Mouse (Mus musculus): ENCODE measurements at regions not wholly inside any gene's neighbourhood (a gene's known extent, or its start where the extent isn't known, plus 50 kb on each side); places are given as distances from the start of the nearest gene placed in this dataset.

GRCm38 (mm10) chr6:100437980-100438379 lies 150.7 kb upstream of the Rybp start:
- no peak for ATAC-seq (replicated peaks in 1 of 2; ENCODE audit: insufficient read depth in 1 of 2, low FRiP score in 2 of 2, low TSS enrichment in 1 of 2, low read depth in 1 of 2, poor library complexity in 2 of 2, severe bottlenecking in 2 of 2)

GRCm38 (mm10) chr6:100436507-100436906 lies 149.2 kb upstream of the Rybp start:
- ATAC-seq (replicated peaks in 1 of 2; ENCODE audit: insufficient read depth in 1 of 2, low FRiP score in 2 of 2, low TSS enrichment in 1 of 2, low read depth in 1 of 2, poor library complexity in 2 of 2, severe bottlenecking in 2 of 2) = no peak

GRCm38 (mm10) chr6:100435222-100435621 lies 147.9 kb upstream of the Rybp start:
- ATAC-seq (replicated peaks in 1 of 2; ENCODE audit: insufficient read depth in 1 of 2, low FRiP score in 2 of 2, low TSS enrichment in 1 of 2, low read depth in 1 of 2, poor library complexity in 2 of 2, severe bottlenecking in 2 of 2) = peak; percentile 43 to 49; a peak in 2 of 4 replicates

- ATAC-seq (replicated peaks in 1 of 2; ENCODE audit: insufficient read depth in 1 of 2, low FRiP score in 2 of 2, low TSS enrichment in 1 of 2, low read depth in 1 of 2, poor library complexity in 2 of 2, severe bottlenecking in 2 of 2) = no peak
Observed at GRCm38 (mm10) chr6:100433534-100433867, 146.2 kb upstream of the Rybp start.

GRCm38 (mm10) chr6:100432688-100433533 lies 145.6 kb upstream of the Rybp start:
- ATAC-seq (replicated peaks in 1 of 2; ENCODE audit: insufficient read depth in 1 of 2, low FRiP score in 2 of 2, low TSS enrichment in 1 of 2, low read depth in 1 of 2, poor library complexity in 2 of 2, severe bottlenecking in 2 of 2) = no peak

GRCm38 (mm10) chr6:100430286-100430685 lies 143.0 kb upstream of the Rybp start:
- ATAC-seq (replicated peaks in 1 of 2; ENCODE audit: insufficient read depth in 1 of 2, low FRiP score in 2 of 2, low TSS enrichment in 1 of 2, low read depth in 1 of 2, poor library complexity in 2 of 2, severe bottlenecking in 2 of 2) = no peak

- no peak for ATAC-seq (replicated peaks in 1 of 2; ENCODE audit: insufficient read depth in 1 of 2, low FRiP score in 2 of 2, low TSS enrichment in 1 of 2, low read depth in 1 of 2, poor library complexity in 2 of 2, severe bottlenecking in 2 of 2)
Observed at GRCm38 (mm10) chr6:100429511-100429910, 142.2 kb upstream of the Rybp start.

- ATAC-seq (replicated peaks in 1 of 2; ENCODE audit: insufficient read depth in 1 of 2, low FRiP score in 2 of 2, low TSS enrichment in 1 of 2, low read depth in 1 of 2, poor library complexity in 2 of 2, severe bottlenecking in 2 of 2) = no peak
Observed at GRCm38 (mm10) chr6:100428759-100429158, 141.5 kb upstream of the Rybp start.

- ATAC-seq (replicated peaks in 1 of 2; ENCODE audit: insufficient read depth in 1 of 2, low FRiP score in 2 of 2, low TSS enrichment in 1 of 2, low read depth in 1 of 2, poor library complexity in 2 of 2, severe bottlenecking in 2 of 2) = no peak
Observed at GRCm38 (mm10) chr6:100425551-100425950, 138.3 kb upstream of the Rybp start.

GRCm38 (mm10) chr6:100424788-100425403 lies 137.6 kb upstream of the Rybp start:
- ATAC-seq (replicated peaks in 1 of 2; ENCODE audit: insufficient read depth in 1 of 2, low FRiP score in 2 of 2, low TSS enrichment in 1 of 2, low read depth in 1 of 2, poor library complexity in 2 of 2, severe bottlenecking in 2 of 2) = no peak

GRCm38 (mm10) chr6:100424181-100424580 lies 136.9 kb upstream of the Rybp start:
- no peak for ATAC-seq (replicated peaks in 1 of 2; ENCODE audit: insufficient read depth in 1 of 2, low FRiP score in 2 of 2, low TSS enrichment in 1 of 2, low read depth in 1 of 2, poor library complexity in 2 of 2, severe bottlenecking in 2 of 2)

GRCm38 (mm10) chr6:100423636-100424035 lies 136.4 kb upstream of the Rybp start:
- ATAC-seq (replicated peaks in 1 of 2; ENCODE audit: insufficient read depth in 1 of 2, low FRiP score in 2 of 2, low TSS enrichment in 1 of 2, low read depth in 1 of 2, poor library complexity in 2 of 2, severe bottlenecking in 2 of 2) = no peak

GRCm38 (mm10) chr6:100422603-100423002 lies 135.3 kb upstream of the Rybp start:
- ATAC-seq (replicated peaks in 1 of 2; ENCODE audit: insufficient read depth in 1 of 2, low FRiP score in 2 of 2, low TSS enrichment in 1 of 2, low read depth in 1 of 2, poor library complexity in 2 of 2, severe bottlenecking in 2 of 2) = no peak

- ATAC-seq (replicated peaks in 1 of 2; ENCODE audit: insufficient read depth in 1 of 2, low FRiP score in 2 of 2, low TSS enrichment in 1 of 2, low read depth in 1 of 2, poor library complexity in 2 of 2, severe bottlenecking in 2 of 2) = no peak
Observed at GRCm38 (mm10) chr6:100421706-100422578, 134.7 kb upstream of the Rybp start.

GRCm38 (mm10) chr6:100420602-100421001 lies 133.3 kb upstream of the Rybp start:
- ATAC-seq (replicated peaks in 1 of 2; ENCODE audit: insufficient read depth in 1 of 2, low FRiP score in 2 of 2, low TSS enrichment in 1 of 2, low read depth in 1 of 2, poor library complexity in 2 of 2, severe bottlenecking in 2 of 2) = no peak; a peak in 1 of 4 replicates

GRCm38 (mm10) chr6:100419782-100420540 lies 132.7 kb upstream of the Rybp start:
- ATAC-seq (replicated peaks in 1 of 2; ENCODE audit: insufficient read depth in 1 of 2, low FRiP score in 2 of 2, low TSS enrichment in 1 of 2, low read depth in 1 of 2, poor library complexity in 2 of 2, severe bottlenecking in 2 of 2) = no peak

- ATAC-seq (replicated peaks in 1 of 2; ENCODE audit: insufficient read depth in 1 of 2, low FRiP score in 2 of 2, low TSS enrichment in 1 of 2, low read depth in 1 of 2, poor library complexity in 2 of 2, severe bottlenecking in 2 of 2) = peak; percentile 79 to 90
Observed at GRCm38 (mm10) chr6:100416046-100416445, 128.8 kb upstream of the Rybp start.
